Mouse (Mus musculus) kidney, postnatal 4 days (tissue): Measurements from ENCODE around the gene Slc1a2.

Experiments
- DNase-seq, 2 experiments: peaks; one replicate each; pipeline ENCODE4 v3.0.0; 2021; ENCODE audit warnings: mixed read lengths in 2 of 2

Slc1a2 gene

DNA sequence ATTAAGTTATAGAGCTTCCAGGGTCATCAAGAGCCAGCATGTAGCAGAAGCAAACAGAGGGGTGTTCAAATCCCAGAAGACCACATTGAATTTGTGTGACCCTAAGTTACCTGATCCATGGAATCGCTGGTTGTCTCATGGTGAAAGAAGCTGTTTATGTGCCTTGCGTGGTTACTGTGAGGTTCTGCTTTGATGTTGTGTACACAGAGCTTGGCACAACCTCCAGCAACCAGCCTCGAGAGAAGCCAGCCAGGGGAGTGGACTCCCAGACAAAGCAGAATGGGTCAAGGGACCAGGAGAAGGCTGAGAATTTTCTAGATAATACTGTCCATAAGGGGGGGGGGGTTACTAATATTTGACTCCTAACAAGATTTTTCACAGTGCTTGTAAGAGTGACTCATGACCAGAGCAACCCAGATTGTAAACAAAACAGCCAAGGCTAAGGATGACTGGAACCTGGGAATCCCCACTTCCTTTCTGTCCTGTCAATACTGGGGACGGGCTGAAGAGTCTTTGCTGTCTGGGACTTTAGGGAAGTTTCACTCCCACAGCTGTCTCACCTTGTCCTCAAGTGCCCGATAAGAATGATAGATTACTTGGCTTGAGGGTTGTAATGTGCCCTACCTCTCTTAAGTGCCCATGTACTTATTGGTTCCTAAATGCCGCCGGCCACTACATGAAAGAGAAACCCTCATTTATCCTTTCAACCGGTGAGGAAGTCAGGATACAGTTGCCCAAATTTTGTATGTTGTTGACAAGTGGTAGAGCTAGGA, 106.3 kb downstream of the Slc1a2 start:
- no peak for DNase-seq

GRCm38 (mm10) chr2:102768267-102768666, 109.8 kb downstream of the Slc1a2 start:
- no peak for DNase-seq

- DNase-seq = no peak
These were observed 112.8 kb downstream of the Slc1a2 start for GRCm38 (mm10) chr2:102771304-102771703.

GRCm38 (mm10) chr2:102772276-102772675, 113.8 kb downstream of the Slc1a2 start:
- no peak for DNase-seq

GRCm38 (mm10) chr2:102774700-102775099, 116.2 kb downstream of the Slc1a2 start:
- DNase-seq = no peak

- no peak for DNase-seq
These were observed 117.1 kb downstream of the Slc1a2 start for GRCm38 (mm10) chr2:102775561-102775960.

DNA sequence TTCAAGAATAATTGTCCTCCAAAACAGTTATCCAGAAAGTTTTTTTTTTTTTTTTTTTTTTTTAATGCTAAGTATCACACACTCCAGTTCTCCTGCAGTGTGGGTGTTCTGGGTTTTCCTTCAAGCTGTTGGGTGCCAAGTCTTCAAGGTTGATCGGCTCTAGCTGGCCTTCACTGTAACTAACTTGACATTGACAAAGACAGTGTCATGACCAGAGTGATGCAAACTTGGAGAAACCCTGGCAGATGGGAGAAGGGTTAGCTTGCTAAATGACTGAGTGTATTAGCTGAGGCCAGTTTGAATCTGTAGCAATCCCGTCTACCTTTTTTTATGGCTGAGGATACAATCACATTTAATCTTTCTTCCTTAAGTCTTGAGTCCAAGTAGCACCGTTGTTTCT, 119.7 kb downstream of the Slc1a2 start:
- DNase-seq = no peak

GRCm38 (mm10) chr2:102782751-102783150, 124.3 kb downstream of the Slc1a2 start:
- DNase-seq = no peak

DNA sequence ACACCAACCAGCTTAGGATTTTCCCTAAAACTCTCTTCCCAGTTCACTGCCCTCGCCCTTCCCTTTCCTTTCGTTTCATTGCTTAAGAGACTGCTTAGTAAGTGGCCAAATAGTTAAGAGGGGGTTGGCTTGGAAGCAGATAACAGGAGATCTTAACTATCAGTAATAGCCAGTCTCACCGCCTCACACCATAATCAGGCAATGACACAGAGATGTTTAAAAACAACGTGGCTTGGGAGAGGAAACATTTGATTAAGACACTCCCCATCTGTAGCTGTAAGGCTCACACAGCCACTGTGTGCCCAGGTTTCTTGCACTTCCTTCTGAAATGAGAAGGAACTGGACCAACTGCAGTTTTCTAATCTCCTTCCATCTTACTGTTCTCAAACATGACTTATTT, 127.2 kb downstream of the Slc1a2 start:
- DNase-seq = no peak

DNA sequence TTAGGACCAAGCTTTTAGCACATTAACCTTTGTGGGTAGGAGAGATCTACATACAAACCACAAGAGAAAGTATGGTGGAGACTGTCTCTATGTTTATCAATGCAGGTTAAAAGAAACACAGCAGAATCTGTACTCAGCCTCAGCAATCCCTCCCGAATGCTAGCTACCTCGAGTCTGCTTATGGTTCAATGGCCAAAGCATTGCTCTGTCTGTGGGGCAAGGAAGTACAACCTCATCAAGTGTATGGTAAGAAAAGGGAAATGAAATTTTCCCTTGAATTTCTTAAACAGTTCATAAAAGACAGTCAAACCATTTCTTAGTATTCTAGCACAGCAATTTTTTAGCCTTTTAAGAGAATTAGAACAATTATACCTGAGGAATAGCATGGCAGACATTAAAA, 133.2 kb downstream of the Slc1a2 start:
- no peak for DNase-seq

DNA sequence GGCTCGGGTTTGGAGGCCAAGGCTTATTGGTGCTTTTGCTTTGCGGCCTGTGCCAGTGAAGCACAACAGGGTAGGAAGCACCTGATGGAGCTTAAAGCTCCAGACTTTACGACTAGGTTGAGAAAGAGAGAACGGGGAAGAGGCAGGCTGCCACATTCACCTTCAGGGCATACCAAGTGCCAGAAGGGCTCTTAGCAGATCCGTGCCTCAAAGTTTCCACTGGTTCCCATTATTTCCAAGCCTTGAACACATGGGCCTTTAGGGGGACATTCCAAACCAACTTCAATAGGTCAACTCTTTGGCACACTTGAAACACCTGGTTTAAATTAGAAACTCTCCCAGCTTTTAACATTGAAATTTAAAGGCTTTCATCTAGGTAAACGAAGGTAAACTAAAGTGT, 134.3 kb downstream of the Slc1a2 start:
- no peak for DNase-seq

DNA sequence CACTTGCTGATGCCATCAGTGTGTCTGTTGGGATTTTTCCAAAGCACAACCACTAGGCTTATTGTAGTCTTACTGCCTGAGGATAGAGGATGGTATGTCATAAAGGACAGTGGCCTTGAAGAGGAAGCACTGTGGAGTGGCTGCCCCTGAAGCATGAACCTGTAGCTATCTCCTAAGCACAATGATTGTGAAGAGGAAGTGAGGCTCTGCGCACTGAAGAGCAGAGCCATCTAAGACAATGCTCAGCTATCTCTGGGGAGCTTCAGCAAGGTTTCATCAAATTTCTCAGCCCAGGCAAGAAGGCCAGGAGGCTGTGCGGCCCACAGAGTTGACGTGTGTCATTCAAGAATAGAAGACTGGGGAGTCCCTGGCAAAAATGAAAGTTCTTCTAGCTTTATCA, 136.6 kb downstream of the Slc1a2 start:
- DNase-seq = no peak

DNA sequence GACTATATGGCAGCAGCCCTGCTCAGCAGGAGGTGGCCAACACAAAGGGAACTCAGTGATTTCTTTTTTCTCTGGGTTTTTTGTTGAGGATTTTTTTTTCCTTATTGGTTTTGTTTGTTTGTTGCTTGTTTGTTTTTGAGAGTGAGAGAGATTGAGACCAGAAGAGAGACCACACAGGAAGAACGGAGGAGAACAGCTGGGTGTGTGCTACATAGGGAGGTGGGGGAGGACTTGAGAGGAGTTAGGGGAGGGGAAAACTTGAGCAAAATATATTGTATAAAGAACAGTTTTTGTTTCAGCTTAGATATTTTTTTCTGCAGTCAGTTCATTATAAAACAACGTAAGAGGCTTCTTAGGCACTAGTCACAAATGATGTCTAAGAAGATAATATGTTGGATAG, 139.7 kb downstream of the Slc1a2 start:
- no peak for DNase-seq

DNA sequence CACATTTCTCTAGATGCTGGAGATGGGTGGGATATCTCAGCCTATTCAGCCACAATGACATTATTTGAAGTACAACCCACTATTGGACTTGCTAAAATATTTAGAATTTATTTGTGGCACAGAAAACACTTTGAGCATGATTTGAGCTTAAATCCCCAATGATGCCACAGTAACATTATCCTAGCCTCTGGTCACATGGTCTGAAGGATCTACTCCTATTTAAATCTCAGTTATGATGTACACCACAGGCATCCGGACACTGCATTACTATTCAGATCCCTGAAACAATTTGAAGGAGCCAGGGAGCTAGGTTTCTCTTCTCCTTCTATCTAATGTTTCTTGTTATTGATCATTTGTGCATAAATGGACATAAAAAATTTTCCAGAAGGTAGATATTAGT, 143.4 kb downstream of the Slc1a2 start:
- DNase-seq = no peak

DNA sequence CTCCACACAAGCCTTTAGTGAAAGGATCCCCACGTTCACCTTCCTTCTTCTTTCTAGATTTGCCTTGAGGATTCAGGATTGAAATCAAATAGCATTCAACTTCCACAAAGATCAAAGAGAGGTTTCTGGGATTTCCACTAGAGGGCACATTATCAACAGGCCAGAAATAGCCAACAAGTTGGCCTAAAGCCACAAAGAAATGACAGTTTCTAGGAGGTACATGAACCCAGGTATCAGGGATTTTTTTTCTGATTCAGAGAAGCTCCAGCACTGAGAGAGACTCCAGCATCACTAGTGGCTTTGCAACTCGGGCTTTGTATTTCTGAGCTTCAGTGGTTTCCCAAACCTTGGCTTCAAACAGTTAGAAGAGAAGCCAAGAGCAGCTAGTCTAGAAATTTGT, 145.7 kb downstream of the Slc1a2 start:
- peak in 1 of 2 experiments; percentile 4 for DNase-seq

GRCm38 (mm10) chr2:102805283-102805682, 146.8 kb downstream of the Slc1a2 start:
- peak in 1 of 2 experiments; percentile 3 for DNase-seq

DNA sequence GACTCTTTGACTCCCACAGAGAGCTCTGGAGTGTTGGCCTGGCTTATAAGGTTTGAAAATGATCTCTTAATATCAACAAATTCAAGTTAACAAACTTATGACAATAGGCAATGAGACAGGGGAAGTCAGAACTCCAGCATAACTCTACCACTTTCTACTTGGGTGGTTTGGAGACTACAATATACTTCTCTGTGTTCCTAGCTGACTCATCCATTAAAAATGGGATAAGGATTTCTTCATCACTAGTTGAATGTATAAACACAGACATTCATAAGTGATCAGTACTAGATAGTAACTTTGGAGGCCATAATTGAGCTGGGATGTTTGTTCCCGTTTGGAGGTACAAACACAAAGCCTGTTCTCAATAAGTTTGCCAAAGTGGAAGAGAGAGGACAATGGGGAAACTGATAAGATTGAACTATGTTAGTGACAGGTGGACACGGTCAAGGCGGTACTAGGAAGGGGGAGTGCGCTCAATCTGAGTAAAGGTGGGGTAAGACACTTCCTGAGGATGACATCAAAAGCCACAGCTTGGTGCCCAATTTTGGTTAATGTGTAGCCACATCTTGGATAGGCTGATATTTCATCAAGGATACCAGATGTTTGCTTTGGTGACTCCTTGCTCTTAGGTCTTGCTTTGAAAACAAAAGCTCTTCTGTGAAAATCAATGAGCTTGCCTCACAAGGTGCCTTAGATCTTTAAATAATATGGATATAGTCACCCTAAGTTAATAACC, 147.5 kb downstream of the Slc1a2 start:
- no peak for DNase-seq

DNA sequence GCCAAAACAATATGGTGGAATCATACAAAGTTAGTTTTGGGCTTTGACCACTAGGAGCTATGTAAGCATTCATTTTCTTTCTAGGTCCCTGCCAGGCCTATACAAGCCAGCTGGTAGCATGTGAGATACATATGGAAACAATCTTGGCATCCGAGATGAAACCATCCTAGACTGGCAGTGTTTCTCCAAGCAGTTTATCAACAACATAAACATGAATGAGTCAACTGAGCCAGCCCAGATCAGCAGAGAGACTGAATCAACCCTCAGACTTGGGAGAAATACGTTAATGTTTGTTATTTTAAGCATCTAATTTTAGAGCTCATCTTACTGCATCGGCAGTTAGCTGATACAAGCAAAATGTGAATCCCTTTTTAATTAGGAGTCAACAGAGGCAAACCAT, 149.2 kb downstream of the Slc1a2 start:
- DNase-seq = no peak

DNA sequence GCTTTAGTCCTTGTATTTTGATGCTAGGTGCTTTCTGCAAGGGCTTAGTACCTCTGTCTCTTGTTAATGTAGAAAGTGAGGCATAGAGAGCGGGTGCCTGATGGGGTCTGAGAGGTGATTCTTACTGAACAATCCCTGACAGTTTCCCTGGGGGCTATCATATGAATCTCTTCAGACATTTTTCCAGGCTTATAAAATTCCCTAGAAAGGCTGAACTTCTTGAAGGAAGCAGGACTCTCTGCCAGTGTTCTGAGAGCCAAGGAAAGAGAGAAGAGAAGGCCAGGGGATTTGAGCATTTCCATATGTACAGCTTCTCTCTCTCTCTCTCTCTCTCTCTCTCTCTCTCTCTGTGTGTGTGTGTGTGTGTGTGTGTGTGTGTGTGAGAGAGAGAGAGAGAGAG, 151.0 kb downstream of the Slc1a2 start:
- no peak for DNase-seq

DNA sequence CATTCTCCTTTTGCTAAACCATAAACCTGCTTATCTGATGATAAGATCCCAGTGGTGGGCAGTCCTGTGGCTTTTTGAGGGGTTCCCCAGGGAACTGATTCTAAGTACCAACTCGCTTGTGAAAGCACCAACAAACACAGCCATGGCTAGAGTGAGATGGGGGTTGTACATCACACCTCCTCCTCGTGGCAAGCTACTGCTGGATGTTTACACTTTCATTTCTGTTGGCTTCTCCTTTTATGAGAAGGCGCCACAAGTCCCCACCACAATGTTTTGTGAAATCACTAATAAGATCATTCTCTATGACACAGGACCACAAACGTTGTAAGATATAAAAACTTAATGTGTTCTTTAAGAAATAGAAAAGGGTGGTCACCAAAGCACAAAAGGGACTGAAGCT, 154.3 kb downstream of the Slc1a2 start:
- DNase-seq = no peak

DNA sequence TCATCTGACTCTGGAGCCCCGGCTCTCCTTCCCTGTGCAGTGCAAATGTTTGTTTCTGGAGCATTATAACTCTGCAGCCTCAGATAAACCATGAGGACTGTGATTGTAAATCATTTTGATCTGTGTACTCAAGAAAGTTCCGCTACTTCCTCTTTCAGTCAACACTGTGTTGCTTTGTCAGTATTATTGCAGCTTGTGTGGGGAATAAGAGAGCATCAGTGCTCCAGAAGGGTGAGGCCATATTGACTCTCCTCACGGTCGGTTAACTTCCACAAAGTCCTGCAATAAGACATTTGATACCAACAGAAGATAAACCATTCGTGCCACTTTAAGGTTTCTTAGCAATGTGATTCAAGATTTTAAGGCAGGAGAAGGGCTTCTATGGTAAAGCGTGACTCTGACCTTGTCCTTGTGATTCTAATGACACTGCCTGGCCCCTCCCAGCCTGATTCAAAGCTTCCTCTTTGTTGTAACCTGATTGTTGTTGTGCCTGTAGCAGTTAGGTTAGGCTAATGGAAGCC, 156.9 kb downstream of the Slc1a2 start:
- DNase-seq = peak in 1 of 2 experiments; percentile 22

DNA sequence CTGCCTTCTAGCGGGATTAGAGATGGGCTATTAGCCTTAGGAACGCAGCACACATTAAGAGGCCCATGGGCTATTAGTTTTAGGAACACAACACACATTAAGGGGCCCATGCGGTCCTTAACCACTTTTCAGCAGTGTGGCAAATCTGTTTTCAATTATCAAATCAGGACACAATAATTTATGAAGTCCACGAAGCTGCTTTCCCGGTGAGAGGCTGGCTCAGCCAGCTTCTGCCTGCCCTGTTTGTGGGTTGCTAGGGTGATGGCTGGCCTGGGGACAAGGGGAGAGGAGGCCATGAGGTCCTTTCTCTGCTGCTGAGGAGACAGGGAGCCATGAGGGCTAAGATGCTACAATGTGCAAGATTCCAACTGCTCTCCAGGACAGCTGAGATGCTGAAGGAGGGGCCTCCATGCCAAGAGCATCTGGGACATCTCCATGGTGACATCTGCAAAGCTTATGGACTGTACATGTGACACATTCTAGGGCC, 161.8 kb downstream of the Slc1a2 start:
- peak; percentile 38 to 54 for DNase-seq

- peak in 1 of 2 experiments; percentile 3 for DNase-seq
These were observed 162.3 kb downstream of the Slc1a2 start for GRCm38 (mm10) chr2:102820790-102821189.

- DNase-seq = no peak
These were observed 163.6 kb downstream of the Slc1a2 start for GRCm38 (mm10) chr2:102822036-102822435.
